Mouse (Mus musculus): ENCODE measurements at regions not wholly inside any gene's neighbourhood (a gene's known extent, or its start where the extent isn't known, plus 50 kb on each side); places are given as distances from the start of the nearest gene placed in this dataset.

DNA sequence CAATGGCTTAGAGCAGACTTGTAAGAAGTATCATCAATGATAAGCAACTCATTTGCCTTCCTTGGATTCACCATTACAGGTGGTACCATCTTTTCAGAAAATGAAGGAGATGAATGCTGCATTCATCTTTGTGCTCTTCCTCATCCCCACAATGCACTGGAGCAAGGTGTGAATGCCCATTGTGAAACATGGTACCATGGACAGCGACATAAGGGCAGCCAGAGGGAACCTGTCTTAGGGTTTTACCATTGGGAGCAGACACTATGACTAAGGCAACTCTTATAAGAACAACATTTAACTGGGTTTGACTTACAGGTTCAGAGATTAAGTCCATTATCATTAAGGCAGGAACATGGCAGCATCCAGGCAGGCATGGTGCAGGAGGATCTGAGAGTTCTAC, 60.1 kb upstream of the Kcnj6 start:
- no peaks in the 10 kb centered on the region for H3K36me3 ChIP-seq (ENCODE audit: insufficient read depth, low read length)
- peaks cover under 1% of the 10 kb centered on the region; the same call in 1 of the 2 replicates for H3K9me3 ChIP-seq (ENCODE audit: low read length)
- ATAC-seq (no peak), DNase-seq (ENCODE audit: low spot score) (no peak)
- no peak overlapping the region for H3K9ac ChIP-seq (replicated peaks; ENCODE audit: low read length)
- H3K4me3 ChIP-seq (ENCODE audit: low read length), result no peak overlapping the region
- WGBS, result 40% methylated on average over 1 of the region's 1 CpGs
- H3K4me2 ChIP-seq (ENCODE audit: low read depth, low read length), result no peak overlapping the region
- no peaks in the 10 kb centered on the region for H3K4me1 ChIP-seq (ENCODE audit: insufficient read depth, low read length)
- no peak for TF ChIP-seq CTCF (IDR thresholded peaks at IDR 0.05; ENCODE audit: low read depth)
- H3K27me3 ChIP-seq (ENCODE audit: insufficient read depth, low read length), result no peaks in the 10 kb centered on the region
- H3K27ac ChIP-seq, result no peak overlapping the region

DNA sequence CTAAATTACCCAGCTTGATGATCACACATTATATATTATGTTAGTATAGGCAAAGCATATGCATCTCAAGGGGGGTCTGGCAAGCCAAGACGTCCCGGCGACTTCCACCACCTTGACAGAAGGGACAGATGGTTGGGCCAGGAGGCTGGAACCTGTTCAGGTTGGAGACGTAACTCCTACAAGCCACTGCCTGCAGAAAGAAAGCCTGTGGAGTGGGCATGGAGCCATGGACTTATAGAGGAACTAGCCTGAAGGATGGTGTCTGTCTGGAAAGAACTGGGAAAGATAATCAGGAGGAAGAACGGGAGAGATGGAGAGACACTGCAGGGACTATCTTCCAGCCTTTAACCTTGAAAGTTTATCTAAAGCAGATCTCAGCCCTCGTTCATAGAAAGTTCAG, 66.9 kb upstream of the Kcnj6 start:
- 66% methylated on average over 6 of the region's 6 CpGs for WGBS
- no peak overlapping the region for H3K4me3 ChIP-seq (ENCODE audit: low read length)

DNA sequence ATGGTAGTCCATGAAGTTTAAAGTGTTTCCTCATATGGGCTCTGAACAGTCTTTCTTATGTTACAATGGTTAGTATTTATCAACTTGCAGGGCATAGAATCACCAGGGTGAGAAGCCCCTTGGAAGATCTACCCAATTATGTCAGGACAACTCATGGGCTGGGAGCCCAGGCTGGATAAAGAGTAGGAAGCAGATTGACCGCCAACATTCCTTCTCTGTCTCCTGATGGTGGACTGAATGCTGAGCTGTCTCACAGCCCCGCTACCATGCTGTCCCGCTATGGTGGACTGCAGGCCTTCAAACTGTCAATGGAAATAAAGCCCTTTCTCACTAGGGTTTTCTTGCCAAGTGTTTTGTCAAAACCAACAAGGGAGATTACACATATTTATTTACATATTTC, 69.2 kb upstream of the Kcnj6 start:
- ATAC-seq (no peak), DNase-seq (ENCODE audit: low spot score) (no peak)
- Histone ChIP-seq H3K27me3 (ENCODE audit: insufficient read depth, low read length) (no peaks in the 10 kb centered on the region), H3K4me1 (ENCODE audit: insufficient read depth, low read length) (no peaks in the 10 kb centered on the region), H3K9ac (replicated peaks; ENCODE audit: low read length) (no peak overlapping the region), H3K36me3 (ENCODE audit: insufficient read depth, low read length) (no peaks in the 10 kb centered on the region), H3K4me3 (ENCODE audit: low read length) (no peak overlapping the region), H3K27ac (no peak overlapping the region), H3K9me3 (ENCODE audit: low read length) (no peaks in the 10 kb centered on the region), H3K4me2 (ENCODE audit: low read depth, low read length) (no peak overlapping the region)
- TF ChIP-seq CTCF (IDR thresholded peaks at IDR 0.05; ENCODE audit: low read depth), result no peak
- 83% methylated on average over 3 of the region's 3 CpGs for WGBS

More for the DNA sequence above, 66.9 kb upstream of the Kcnj6 start:
- no peaks in the 10 kb centered on the region for H3K36me3 ChIP-seq (ENCODE audit: insufficient read depth, low read length)
- no peak overlapping the region for H3K4me2 ChIP-seq (ENCODE audit: low read depth, low read length)
- H3K4me1 ChIP-seq (ENCODE audit: insufficient read depth, low read length), result no peaks in the 10 kb centered on the region
- no peaks in the 10 kb centered on the region for H3K9me3 ChIP-seq (ENCODE audit: low read length)
- TF ChIP-seq CTCF (IDR thresholded peaks at IDR 0.05; ENCODE audit: low read depth), result no peak
- H3K27ac ChIP-seq, result no peak overlapping the region
- DNase-seq (ENCODE audit: low spot score) (peak; percentile 57), ATAC-seq (no peak)
- H3K27me3 ChIP-seq (ENCODE audit: insufficient read depth, low read length), result no peaks in the 10 kb centered on the region
- no peak overlapping the region for H3K9ac ChIP-seq (replicated peaks; ENCODE audit: low read length)

DNA sequence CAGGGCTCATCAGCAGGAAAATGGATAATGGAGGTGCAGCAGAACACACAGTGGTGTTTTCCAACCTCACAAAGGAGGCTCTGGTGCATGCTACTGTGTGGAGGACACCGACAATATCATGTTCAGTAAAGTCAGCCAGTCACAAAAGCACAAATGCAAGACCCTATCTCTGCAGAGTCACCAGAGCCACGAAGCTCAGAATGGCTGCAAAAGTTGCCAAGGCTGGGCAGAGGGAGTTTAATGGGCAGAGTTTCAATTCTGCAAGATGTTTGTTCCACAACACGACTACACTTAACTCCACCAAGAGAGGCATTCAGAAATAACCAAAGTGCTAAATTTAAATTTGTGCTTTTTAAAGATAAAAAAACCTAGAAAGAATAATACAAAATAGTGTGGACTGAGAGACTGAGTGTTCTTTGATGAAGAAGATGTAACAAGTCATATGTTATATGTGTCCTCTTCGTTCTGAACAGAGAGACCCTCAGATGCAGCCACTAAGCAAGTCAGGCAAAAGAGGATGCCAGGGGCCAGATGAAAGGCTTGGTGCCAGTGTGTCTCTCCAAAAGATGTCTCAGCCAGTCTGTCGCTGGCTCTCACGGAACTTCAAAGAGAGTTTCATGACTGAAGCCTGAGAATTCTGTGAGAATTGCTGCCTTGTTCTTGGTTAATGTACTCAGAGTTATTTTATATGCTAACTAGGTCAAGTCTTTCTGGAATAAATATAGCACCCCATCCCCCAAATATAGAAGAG, 95.1 kb upstream of the Kcnj6 start:
- Histone ChIP-seq H3K9me3 (ENCODE audit: low read length) (no peaks in the 10 kb centered on the region), H3K4me2 (ENCODE audit: low read depth, low read length) (no peak overlapping the region), H3K27ac (0 out of 2 replicates have a peak overlapping the region, but pooled peaks have one; percentile 36), H3K4me3 (ENCODE audit: low read length) (no peak overlapping the region), H3K4me1 (ENCODE audit: insufficient read depth, low read length) (no peaks in the 10 kb centered on the region), H3K36me3 (ENCODE audit: insufficient read depth, low read length) (no peaks in the 10 kb centered on the region), H3K9ac (replicated peaks; ENCODE audit: low read length) (no peak overlapping the region), H3K27me3 (ENCODE audit: insufficient read depth, low read length) (no peaks in the 10 kb centered on the region)
- DNase-seq (ENCODE audit: low spot score) (peak; percentile 63), ATAC-seq (peak; percentile 70; the same call in 1 of the 2 replicates)
- no peak for TF ChIP-seq CTCF (IDR thresholded peaks at IDR 0.05; ENCODE audit: low read depth)
- 52% methylated on average over 6 of the region's 6 CpGs for WGBS

DNA sequence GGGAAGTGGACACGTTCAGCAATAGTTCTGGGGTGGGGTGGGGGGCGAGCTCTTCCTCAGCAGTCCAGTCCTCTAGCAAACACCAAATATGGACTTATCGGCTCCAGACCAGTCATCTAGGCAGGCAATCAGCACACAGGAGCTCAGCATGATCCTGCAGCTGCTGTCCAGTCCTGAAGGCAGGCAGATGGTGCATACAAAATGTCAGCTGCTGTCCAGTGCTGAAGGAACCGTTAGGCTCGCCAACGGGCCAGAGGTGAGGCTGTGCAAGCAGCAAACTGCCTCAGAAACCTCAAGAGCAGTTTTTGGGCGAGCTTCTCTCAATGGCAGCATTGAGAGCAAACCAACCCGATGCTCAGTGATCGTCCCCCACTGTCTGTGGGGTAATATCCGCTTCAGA, 96.3 kb upstream of the Kcnj6 start:
- no peak overlapping the region for H3K9ac ChIP-seq (replicated peaks; ENCODE audit: low read length)
- ATAC-seq (peak; percentile 84), DNase-seq (ENCODE audit: low spot score) (peak; percentile 74)
- WGBS, result 40% methylated on average over 10 of the region's 10 CpGs
- H3K27ac ChIP-seq, result peak overlapping the region; percentile 17; the same call in 1 of the 2 replicates
- no peaks in the 10 kb centered on the region for H3K36me3 ChIP-seq (ENCODE audit: insufficient read depth, low read length)
- H3K27me3 ChIP-seq (ENCODE audit: insufficient read depth, low read length), result no peaks in the 10 kb centered on the region
- H3K4me2 ChIP-seq (ENCODE audit: low read depth, low read length), result no peak overlapping the region
- H3K4me1 ChIP-seq (ENCODE audit: insufficient read depth, low read length), result no peaks in the 10 kb centered on the region
- no peak overlapping the region for H3K4me3 ChIP-seq (ENCODE audit: low read length)
- no peak for TF ChIP-seq CTCF (IDR thresholded peaks at IDR 0.05; ENCODE audit: low read depth)
- no peaks in the 10 kb centered on the region for H3K9me3 ChIP-seq (ENCODE audit: low read length)

DNA sequence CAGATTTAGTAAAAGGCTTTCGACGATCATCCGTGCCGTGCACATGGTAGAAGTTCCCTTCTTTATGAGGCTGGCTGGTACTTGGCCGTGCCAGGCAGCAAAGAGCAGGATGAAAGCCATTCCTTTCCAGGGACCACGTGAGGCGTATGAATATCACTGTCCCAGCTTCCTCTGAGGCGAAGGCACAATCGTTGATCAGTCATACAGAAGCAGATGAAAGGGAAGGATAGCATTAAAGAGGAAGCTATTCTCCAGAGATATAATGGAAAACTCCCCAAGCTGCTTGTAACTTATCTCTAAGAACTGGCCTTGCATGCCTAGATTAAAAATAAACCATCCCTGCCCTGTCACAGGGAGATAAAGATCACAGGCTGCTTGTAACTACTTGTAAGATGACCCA, 103.5 kb upstream of the Kcnj6 start:
- Histone ChIP-seq H3K36me3 (ENCODE audit: insufficient read depth, low read length) (no peaks in the 10 kb centered on the region), H3K27ac (no peak overlapping the region), H3K9me3 (ENCODE audit: low read length) (no peaks in the 10 kb centered on the region), H3K4me1 (ENCODE audit: insufficient read depth, low read length) (no peaks in the 10 kb centered on the region), H3K4me3 (ENCODE audit: low read length) (no peak overlapping the region), H3K27me3 (ENCODE audit: insufficient read depth, low read length) (no peaks in the 10 kb centered on the region), H3K4me2 (ENCODE audit: low read depth, low read length) (no peak overlapping the region), H3K9ac (replicated peaks; ENCODE audit: low read length) (no peak overlapping the region)
- no peak for TF ChIP-seq CTCF (IDR thresholded peaks at IDR 0.05; ENCODE audit: low read depth)
- ATAC-seq (no peak), DNase-seq (ENCODE audit: low spot score) (no peak)
- WGBS, result 79% methylated on average over 9 of the region's 9 CpGs

DNA sequence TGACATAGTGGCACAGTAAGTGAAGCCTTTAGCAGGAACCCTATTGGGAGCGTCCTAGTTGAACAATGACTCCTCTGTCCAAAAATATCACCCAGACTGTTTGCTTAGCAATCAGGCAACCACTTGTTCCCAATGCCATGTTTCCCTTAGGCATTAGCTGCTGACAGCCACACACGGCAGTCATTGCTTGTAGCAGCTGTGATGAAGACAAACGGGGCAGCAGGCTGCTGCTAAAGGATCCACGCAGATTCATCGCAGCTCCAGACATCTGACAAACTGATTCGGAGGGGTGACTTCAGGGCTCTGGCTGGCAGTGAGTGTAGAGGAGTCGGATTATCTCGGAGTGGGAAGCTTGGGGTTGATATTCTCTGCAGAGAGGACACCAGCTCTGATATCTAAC, 120.0 kb upstream of the Kcnj6 start:
- Histone ChIP-seq H3K9ac (replicated peaks; ENCODE audit: low read length) (no peak overlapping the region), H3K27ac (no peak overlapping the region), H3K27me3 (ENCODE audit: insufficient read depth, low read length) (no peaks in the 10 kb centered on the region), H3K4me2 (ENCODE audit: low read depth, low read length) (no peak overlapping the region), H3K36me3 (ENCODE audit: insufficient read depth, low read length) (no peaks in the 10 kb centered on the region), H3K9me3 (ENCODE audit: low read length) (no peaks in the 10 kb centered on the region), H3K4me1 (ENCODE audit: insufficient read depth, low read length) (peaks cover 4% of the 10 kb centered on the region), H3K4me3 (ENCODE audit: low read length) (no peak overlapping the region)
- no peak for TF ChIP-seq CTCF (IDR thresholded peaks at IDR 0.05; ENCODE audit: low read depth)
- DNase-seq (ENCODE audit: low spot score), result peak; percentile 58
- 31% methylated on average over 8 of the region's 8 CpGs for WGBS
- ATAC-seq, result peak; percentile 27; the same call in 1 of the 2 replicates

All from hindbrain, postnatal 0 days (tissue).